Mouse (Mus musculus): ENCODE measurements around the gene Rbks.
A peak's percentile ranks its signal among the peaks of the same experiment; 100 is the strongest.

Gene Rbks

DNA sequence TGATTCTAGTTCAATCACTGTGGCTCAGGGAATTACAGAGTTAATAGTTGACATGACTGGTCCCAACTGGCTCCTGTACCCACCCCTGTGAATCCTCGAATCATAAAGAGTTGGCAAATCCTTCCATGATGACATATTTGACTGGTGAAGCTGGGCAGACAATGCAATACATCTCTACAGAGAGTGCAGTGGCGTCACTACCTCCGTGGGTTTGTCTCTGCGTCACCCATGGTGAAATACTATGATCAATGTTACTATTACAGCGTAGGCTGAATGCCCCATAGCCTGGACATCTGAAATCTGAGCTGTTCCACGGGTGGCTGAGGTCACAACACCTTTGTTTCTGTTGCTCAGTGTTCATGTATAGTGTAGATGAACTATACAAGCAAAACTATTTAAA lies 116.2 kb downstream of the Rbks start:
- DNase-seq = no peak

DNA sequence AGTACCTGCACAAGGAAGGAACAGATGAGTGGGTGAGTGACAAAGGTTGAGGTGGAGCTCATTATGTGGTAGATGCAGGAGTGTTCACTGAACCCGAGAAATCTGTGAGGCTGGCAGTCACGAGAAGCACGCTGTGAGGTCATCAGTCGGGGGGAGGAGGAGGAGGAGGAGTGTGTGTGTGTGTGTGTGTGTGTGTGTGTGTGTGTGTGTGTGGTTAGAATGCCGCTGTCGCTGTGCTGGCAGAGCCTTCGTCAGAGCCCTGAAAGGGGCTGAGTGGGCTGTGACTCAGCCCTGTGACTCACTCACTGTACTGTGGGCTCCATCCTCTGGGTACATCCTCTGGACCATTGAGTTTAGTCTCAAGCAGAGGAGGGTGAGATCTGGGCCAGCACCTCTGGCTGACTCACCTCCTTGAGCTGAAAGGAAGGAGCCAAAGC lies 120.9 kb downstream of the Rbks start:
- DNase-seq = peak; percentile 46 to 52
